Mouse (Mus musculus): ENCODE measurements around the gene Armc9. TPM values are rescaled to one million over a fixed set of nuclear protein-coding genes. Genes with fewer than 3 reads are reported as not detected.
A peak's percentile ranks its signal among the peaks of the same experiment; 100 is the strongest.

The Armc9 gene
- polyA plus RNA-seq, 1 experiment from 2014 or later = 36.8 TPM

DNA sequence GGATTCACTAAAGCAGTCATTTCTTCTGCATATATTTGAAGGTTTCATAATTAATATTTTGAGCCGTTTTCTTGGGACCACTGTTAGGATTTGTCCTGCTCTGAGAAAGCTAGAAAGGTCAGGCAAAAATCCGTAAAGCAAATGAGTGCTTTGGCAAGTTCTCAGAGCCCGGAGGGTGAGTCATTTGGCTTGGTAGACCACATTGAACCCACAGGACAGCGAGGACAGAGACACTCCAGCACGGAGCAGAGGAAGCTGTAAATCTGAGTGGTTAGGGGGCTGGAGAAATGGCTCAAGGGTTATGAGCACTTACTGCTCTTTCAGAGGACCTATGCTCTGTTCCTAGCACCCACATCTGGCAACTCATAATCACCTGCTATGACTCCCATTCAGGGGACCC, 7.0 kb upstream of the Armc9 start:
- ATAC-seq (ENCODE audit: low FRiP score) = no peak
- no peak overlapping the region for H3K27ac ChIP-seq
- whole genome bisulfite sequencing = 82% methylated on average over 5 of the region's 5 CpGs

DNA sequence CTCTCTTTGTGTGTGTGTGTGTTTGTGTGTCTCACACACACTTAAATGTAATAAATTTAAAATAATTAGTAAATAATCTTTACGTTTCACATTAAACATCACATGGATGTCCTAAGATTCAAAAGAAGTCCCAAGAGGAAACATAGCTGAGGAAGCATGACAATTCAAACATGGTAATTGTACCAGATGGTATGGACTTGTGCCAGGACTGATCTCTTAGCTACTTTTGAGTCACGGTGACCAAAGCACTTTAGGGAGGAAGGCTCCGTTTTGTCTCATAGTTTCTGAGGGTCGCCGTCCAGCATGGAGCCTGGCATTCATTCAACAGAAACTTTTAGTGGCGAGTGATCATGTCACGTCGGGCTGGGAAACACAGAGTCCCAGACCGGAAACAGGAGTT, 6.4 kb upstream of the Armc9 start:
- H3K4me1 ChIP-seq = no peaks in the 10 kb centered on the region
- no peaks in the 10 kb centered on the region for H3K9me3 ChIP-seq
- no peak overlapping the region for H3K27ac ChIP-seq
- 90% methylated on average over 9 of the region's 9 CpGs for WGBS
- no peaks in the 10 kb centered on the region for H3K27me3 ChIP-seq
- no peak overlapping the region for H3K9ac ChIP-seq
- no peaks in the 10 kb centered on the region for H3K36me3 ChIP-seq (replicated peaks)
- no peak overlapping the region for H3K4me3 ChIP-seq (replicated peaks)
- no peak for ATAC-seq (ENCODE audit: low FRiP score)
- H3K4me2 ChIP-seq = no peak overlapping the region

More for the DNA sequence above, 7.0 kb upstream of the Armc9 start:
- H3K4me1 ChIP-seq = no peaks in the 10 kb centered on the region
- H3K27me3 ChIP-seq = no peaks in the 10 kb centered on the region
- no peak overlapping the region for H3K9ac ChIP-seq
- no peak overlapping the region for H3K4me3 ChIP-seq (replicated peaks)
- H3K9me3 ChIP-seq = no peaks in the 10 kb centered on the region
- H3K4me2 ChIP-seq = no peak overlapping the region
- H3K36me3 ChIP-seq (replicated peaks) = peaks cover 3% of the 10 kb centered on the region

DNA sequence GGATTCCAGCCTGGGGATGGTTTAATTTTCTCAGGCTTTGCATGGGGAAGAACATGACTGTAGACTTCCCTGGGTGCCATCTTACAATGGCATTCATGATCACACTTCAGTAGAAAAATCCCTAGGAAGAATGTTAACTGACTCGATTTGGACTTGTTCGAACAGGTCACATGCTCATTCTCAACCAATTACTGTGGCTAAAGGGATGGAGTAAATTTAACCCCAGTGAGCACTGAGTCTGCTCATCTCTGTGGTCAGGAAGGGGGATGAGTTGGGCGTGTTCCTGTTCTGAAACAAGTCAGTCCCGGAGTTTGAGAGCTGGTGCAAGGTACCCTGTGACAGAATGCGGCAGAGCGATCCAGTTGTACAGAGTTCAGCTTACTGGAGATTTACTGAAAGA, 3.7 kb upstream of the Armc9 start:
- no peak for ATAC-seq (ENCODE audit: low FRiP score)
- no peak overlapping the region for H3K27ac ChIP-seq
- H3K4me2 ChIP-seq = no peak overlapping the region
- H3K9me3 ChIP-seq = no peaks in the 10 kb centered on the region
- WGBS = 83% methylated on average over 6 of the region's 6 CpGs
- no peaks in the 10 kb centered on the region for H3K36me3 ChIP-seq (replicated peaks)
- no peak overlapping the region for H3K9ac ChIP-seq
- no peaks in the 10 kb centered on the region for H3K27me3 ChIP-seq
- H3K4me3 ChIP-seq (replicated peaks) = no peak overlapping the region
- peaks cover 15% of the 10 kb centered on the region for H3K4me1 ChIP-seq

GRCm38 (mm10) chr1:86151376-86151775, 3.2 kb upstream of the Armc9 start:
- WGBS = 87% methylated on average over 7 of the region's 7 CpGs
- ATAC-seq (ENCODE audit: low FRiP score) = no peak
- H3K4me2 ChIP-seq = no peak overlapping the region

DNA sequence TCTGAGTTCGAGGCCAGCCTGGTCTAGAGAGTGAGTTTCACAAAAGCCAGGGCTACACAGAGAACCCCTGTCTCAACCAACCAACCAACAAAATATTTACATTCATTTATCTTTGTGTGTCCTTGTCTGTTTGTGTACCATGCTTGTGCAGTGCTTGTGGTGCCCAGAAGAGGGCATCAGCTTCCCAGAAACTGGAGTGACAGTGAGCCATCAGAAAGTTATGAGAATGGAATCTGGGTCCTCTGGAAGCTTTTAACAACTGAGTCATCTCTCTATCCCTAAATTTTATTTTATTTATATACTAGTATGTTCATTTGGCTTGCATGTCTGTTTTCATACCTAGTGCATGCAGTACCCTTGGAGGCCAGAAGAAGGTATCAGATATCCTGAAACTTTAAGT, 2.0 kb upstream of the Armc9 start:
- 83% methylated on average over 1 of the region's 1 CpGs for WGBS
- Histone ChIP-seq H3K4me2 (no peak overlapping the region), H3K27ac (no peak overlapping the region), H3K36me3 (replicated peaks) (no peaks in the 10 kb centered on the region), H3K27me3 (no peaks in the 10 kb centered on the region), H3K4me1 (peaks cover 19% of the 10 kb centered on the region), H3K4me3 (replicated peaks) (no peak overlapping the region), H3K9ac (no peak overlapping the region), H3K9me3 (no peaks in the 10 kb centered on the region)
- no peak for ATAC-seq (ENCODE audit: low FRiP score)

More at GRCm38 (mm10) chr1:86151376-86151775, 3.2 kb upstream of the Armc9 start:
- Histone ChIP-seq H3K9ac (no peak overlapping the region), H3K36me3 (replicated peaks) (no peaks in the 10 kb centered on the region), H3K27ac (no peak overlapping the region), H3K4me3 (replicated peaks) (no peak overlapping the region), H3K9me3 (no peaks in the 10 kb centered on the region), H3K27me3 (no peaks in the 10 kb centered on the region), H3K4me1 (peaks cover 19% of the 10 kb centered on the region)

- Histone ChIP-seq H3K9me3 (no peaks in the 10 kb centered on the region), H3K4me3 (replicated peaks) (peak overlapping the region; percentile 80), H3K4me2 (peak overlapping the region; percentile 83), H3K27ac (no peak overlapping the region), H3K9ac (peak overlapping the region; percentile 80), H3K36me3 (replicated peaks) (no peaks in the 10 kb centered on the region), H3K4me1 (peaks cover 19% of the 10 kb centered on the region), H3K27me3 (no peaks in the 10 kb centered on the region)
- 0% methylated on average over 18 of the region's 18 CpGs for WGBS
- no peak for ATAC-seq (ENCODE audit: low FRiP score)
Observed at GRCm38 (mm10) chr1:86154824-86155164, 214 bp downstream of the Armc9 start.

DNA sequence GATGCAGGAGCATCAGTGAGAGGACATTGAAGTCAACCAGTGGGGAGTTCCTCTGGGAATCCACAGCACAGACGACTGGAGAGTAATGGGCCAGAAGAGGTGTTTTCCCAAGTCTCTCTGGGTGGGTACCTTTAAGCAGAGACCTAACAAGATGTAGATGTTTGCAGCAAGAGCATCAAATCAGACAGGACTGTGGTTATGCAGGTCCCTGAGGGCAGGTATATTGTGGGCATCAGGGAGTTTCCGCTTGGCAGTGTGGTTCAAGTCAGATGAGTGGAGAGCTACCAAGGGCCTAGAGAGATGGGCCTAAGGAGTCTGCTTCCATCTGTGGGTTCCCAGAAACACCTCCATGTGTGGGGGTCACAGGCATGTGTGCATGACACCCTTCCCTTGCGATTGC, 1.5 kb downstream of the Armc9 start:
- Histone ChIP-seq H3K4me2 (no peak overlapping the region), H3K4me1 (peaks cover 19% of the 10 kb centered on the region), H3K27me3 (no peaks in the 10 kb centered on the region), H3K4me3 (replicated peaks) (peak overlapping the region; percentile 80; the same call in 1 of the 2 replicates), H3K27ac (no peak overlapping the region), H3K36me3 (replicated peaks) (peaks cover 12% of the 10 kb centered on the region), H3K9ac (no peak overlapping the region), H3K9me3 (no peaks in the 10 kb centered on the region)
- no peak for ATAC-seq (ENCODE audit: low FRiP score)
- WGBS = 83% methylated on average over 3 of the region's 3 CpGs

GRCm38 (mm10) chr1:86156595-86156994, 2.0 kb downstream of the Armc9 start:
- Histone ChIP-seq H3K36me3 (replicated peaks) (peaks cover 17% of the 10 kb centered on the region), H3K4me2 (no peak overlapping the region), H3K9me3 (no peaks in the 10 kb centered on the region), H3K27me3 (no peaks in the 10 kb centered on the region), H3K27ac (no peak overlapping the region), H3K4me1 (peaks cover 19% of the 10 kb centered on the region), H3K4me3 (replicated peaks) (no peak overlapping the region), H3K9ac (no peak overlapping the region)
- ATAC-seq (ENCODE audit: low FRiP score) = no peak
- WGBS = 90% methylated on average over 6 of the region's 6 CpGs

- Histone ChIP-seq H3K9ac (no peak overlapping the region), H3K9me3 (no peaks in the 10 kb centered on the region), H3K4me1 (peaks cover 12% of the 10 kb centered on the region), H3K27me3 (no peaks in the 10 kb centered on the region), H3K36me3 (replicated peaks) (peaks cover 48% of the 10 kb centered on the region), H3K4me2 (no peak overlapping the region), H3K27ac (no peak overlapping the region), H3K4me3 (replicated peaks) (no peak overlapping the region)
- 93% methylated on average over 6 of the region's 6 CpGs for WGBS
- ATAC-seq (ENCODE audit: low FRiP score) = no peak
Observed at GRCm38 (mm10) chr1:86160059-86160458, 5.5 kb downstream of the Armc9 start.

DNA sequence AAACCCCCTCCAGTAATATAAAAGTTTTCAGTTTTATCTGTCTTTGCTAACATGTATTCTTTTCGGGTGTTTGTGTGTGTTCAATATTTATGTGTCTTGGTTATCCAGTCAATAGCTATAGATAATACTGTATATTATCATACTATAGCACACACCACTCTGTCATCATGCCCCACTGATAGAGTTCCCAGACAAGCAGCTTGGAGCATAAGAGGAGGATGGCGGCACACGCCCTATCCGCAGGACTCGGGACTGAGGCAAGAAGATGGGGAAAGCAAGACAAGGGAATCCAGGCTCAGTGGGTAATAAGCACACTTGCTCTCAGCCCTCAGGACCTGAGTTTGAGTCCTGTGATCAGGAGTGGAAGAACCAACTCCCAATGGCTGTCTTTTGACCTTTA, 5.9 kb downstream of the Armc9 start:
- Histone ChIP-seq H3K9ac (no peak overlapping the region), H3K27ac (no peak overlapping the region), H3K27me3 (no peaks in the 10 kb centered on the region), H3K4me1 (peaks cover 8% of the 10 kb centered on the region), H3K9me3 (no peaks in the 10 kb centered on the region), H3K36me3 (replicated peaks) (peaks cover 52% of the 10 kb centered on the region), H3K4me2 (no peak overlapping the region), H3K4me3 (replicated peaks) (no peak overlapping the region)
- no peak for ATAC-seq (ENCODE audit: low FRiP score)
- WGBS = 95% methylated on average over 5 of the region's 5 CpGs

DNA sequence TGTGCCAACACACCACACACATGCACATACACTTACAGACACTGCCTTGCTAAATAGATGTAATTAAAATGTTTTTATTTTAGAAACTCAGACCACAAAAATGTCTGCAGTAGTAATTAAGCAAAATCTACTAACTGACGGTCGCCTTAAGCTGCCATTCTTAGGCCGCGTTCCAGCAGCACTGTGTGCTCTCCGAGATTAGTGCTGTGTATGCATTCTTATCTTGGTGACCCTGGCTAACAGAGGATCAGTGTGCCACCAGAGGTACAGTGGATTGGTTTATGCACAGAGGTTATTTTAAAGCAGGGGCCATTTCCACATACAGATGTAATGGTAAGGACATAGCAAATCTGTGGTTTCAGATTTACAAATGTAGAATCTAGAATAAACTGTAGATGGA, 6.5 kb downstream of the Armc9 start:
- Histone ChIP-seq H3K9me3 (no peaks in the 10 kb centered on the region), H3K9ac (no peak overlapping the region), H3K27me3 (no peaks in the 10 kb centered on the region), H3K4me3 (replicated peaks) (no peak overlapping the region), H3K4me1 (peaks cover 2% of the 10 kb centered on the region; the same call in 1 of the 2 replicates), H3K27ac (no peak overlapping the region), H3K36me3 (replicated peaks) (peaks cover 52% of the 10 kb centered on the region), H3K4me2 (no peak overlapping the region)
- 96% methylated on average over 5 of the region's 5 CpGs for WGBS
- ATAC-seq (ENCODE audit: low FRiP score) = no peak

GRCm38 (mm10) chr1:86174602-86175001, 20.0 kb downstream of the Armc9 start:
- Histone ChIP-seq H3K27ac (no peak overlapping the region), H3K9me3 (no peaks in the 10 kb centered on the region), H3K4me2 (no peak overlapping the region), H3K4me3 (replicated peaks) (no peak overlapping the region), H3K27me3 (no peaks in the 10 kb centered on the region), H3K9ac (no peak overlapping the region), H3K4me1 (no peaks in the 10 kb centered on the region), H3K36me3 (replicated peaks) (peaks cover 71% of the 10 kb centered on the region)
- 94% methylated on average over 5 of the region's 5 CpGs for WGBS
- ATAC-seq (ENCODE audit: low FRiP score) = no peak

GRCm38 (mm10) chr1:86176066-86176465, 21.5 kb downstream of the Armc9 start:
- Histone ChIP-seq H3K4me3 (replicated peaks) (no peak overlapping the region), H3K27ac (no peak overlapping the region), H3K4me2 (no peak overlapping the region), H3K9me3 (no peaks in the 10 kb centered on the region), H3K9ac (no peak overlapping the region), H3K27me3 (no peaks in the 10 kb centered on the region), H3K36me3 (replicated peaks) (peaks cover 64% of the 10 kb centered on the region), H3K4me1 (no peaks in the 10 kb centered on the region)
- WGBS = 89% methylated on average over 2 of the region's 2 CpGs
- ATAC-seq (ENCODE audit: low FRiP score) = no peak

Data from forebrain, embryonic 12.5 days (tissue).